Mouse (Mus musculus): Measurements from ENCODE around the gene Six3. TPM values are rescaled to one million over a fixed set of nuclear protein-coding genes. Genes with fewer than 3 reads are reported as not detected.

Six3 gene
- polyA plus RNA-seq, 1 experiment from 2014 or later = 30.2 TPM

- WGBS = 8% methylated on average over 3 of the region's 3 CpGs
- Histone ChIP-seq H3K9ac (no peak overlapping the region), H3K27me3 (replicated peaks) (peaks cover 84% of the 10 kb centered on the region), H3K4me1 (peaks cover 7% of the 10 kb centered on the region), H3K4me2 (no peak overlapping the region), H3K4me3 (no peak overlapping the region), H3K27ac (0 out of 2 replicates have a peak overlapping the region, but pooled peaks have one; percentile 3), H3K9me3 (no peaks in the 10 kb centered on the region), H3K36me3 (replicated peaks) (no peaks in the 10 kb centered on the region)
- no peak for ATAC-seq (replicated peaks)
Observed at GRCm38 (mm10) chr17:85606463-85606862, 6.9 kb upstream of the Six3 start.

- no peak for ATAC-seq (replicated peaks)
- H3K4me3 ChIP-seq = peak overlapping the region; percentile 1; the same call in 1 of the 2 replicates
- WGBS = 2% methylated on average over 41 of the region's 41 CpGs
Observed at GRCm38 (mm10) chr17:85607556-85608365, 5.6 kb upstream of the Six3 start.

GRCm38 (mm10) chr17:85608366-85609093 lies 4.9 kb upstream of the Six3 start:
- Histone ChIP-seq H3K27ac (peak overlapping the region; percentile 50), H3K36me3 (replicated peaks) (no peaks in the 10 kb centered on the region), H3K4me1 (peaks cover 7% of the 10 kb centered on the region), H3K9ac (0 out of 2 replicates have a peak overlapping the region, but pooled peaks have one; percentile 6), H3K4me2 (peak overlapping the region; percentile 39), H3K27me3 (replicated peaks) (peaks cover 87% of the 10 kb centered on the region), H3K4me3 (peak overlapping the region; percentile 1; the same call in 1 of the 2 replicates), H3K9me3 (no peaks in the 10 kb centered on the region)
- no peak for ATAC-seq (replicated peaks)
- 2% methylated on average over 42 of the region's 42 CpGs for WGBS

More at GRCm38 (mm10) chr17:85607556-85608365, 5.6 kb upstream of the Six3 start:
- Histone ChIP-seq H3K27ac (peak overlapping the region; percentile 49; the same call in 1 of the 2 replicates), H3K9me3 (no peaks in the 10 kb centered on the region), H3K9ac (no peak overlapping the region), H3K27me3 (replicated peaks) (peaks cover 87% of the 10 kb centered on the region), H3K4me1 (peaks cover 7% of the 10 kb centered on the region), H3K36me3 (replicated peaks) (no peaks in the 10 kb centered on the region), H3K4me2 (peak overlapping the region; percentile 39; the same call in 1 of the 2 replicates)

GRCm38 (mm10) chr17:85609094-85609425 lies 4.3 kb upstream of the Six3 start:
- H3K27me3 ChIP-seq (replicated peaks) = peaks cover 90% of the 10 kb centered on the region
- H3K4me2 ChIP-seq = peak overlapping the region; percentile 39
- peak overlapping the region; percentile 50 for H3K27ac ChIP-seq
- 0 out of 2 replicates have a peak overlapping the region, but pooled peaks have one; percentile 6 for H3K9ac ChIP-seq
- under 1% methylated on average over 13 of the region's 13 CpGs for WGBS
- H3K36me3 ChIP-seq (replicated peaks) = no peaks in the 10 kb centered on the region
- no peaks in the 10 kb centered on the region for H3K9me3 ChIP-seq
- ATAC-seq (replicated peaks) = no peak
- H3K4me1 ChIP-seq = peaks cover 7% of the 10 kb centered on the region
- 0 out of 2 replicates have a peak overlapping the region, but pooled peaks have one; percentile 1 for H3K4me3 ChIP-seq

GRCm38 (mm10) chr17:85609621-85610392 lies 3.6 kb upstream of the Six3 start:
- Histone ChIP-seq H3K9ac (no peak overlapping the region), H3K4me3 (no peak overlapping the region), H3K36me3 (replicated peaks) (no peaks in the 10 kb centered on the region), H3K27ac (peak overlapping the region; percentile 50), H3K4me1 (peaks cover 7% of the 10 kb centered on the region), H3K4me2 (peak overlapping the region; percentile 39; the same call in 1 of the 2 replicates), H3K27me3 (replicated peaks) (peaks cover 91% of the 10 kb centered on the region), H3K9me3 (no peaks in the 10 kb centered on the region)
- 11% methylated on average over 13 of the region's 13 CpGs for WGBS
- no peak for ATAC-seq (replicated peaks)

GRCm38 (mm10) chr17:85610393-85611115 lies 2.9 kb upstream of the Six3 start:
- Histone ChIP-seq H3K27ac (peak overlapping the region; percentile 21; the same call in 1 of the 2 replicates), H3K4me2 (no peak overlapping the region), H3K36me3 (replicated peaks) (no peaks in the 10 kb centered on the region), H3K9ac (no peak overlapping the region), H3K9me3 (no peaks in the 10 kb centered on the region), H3K4me1 (peaks cover 7% of the 10 kb centered on the region), H3K27me3 (replicated peaks) (peaks cover 91% of the 10 kb centered on the region), H3K4me3 (no peak overlapping the region)
- ATAC-seq (replicated peaks) = no peak
- 18% methylated on average over 11 of the region's 11 CpGs for WGBS

- peak overlapping the region; percentile 29 for H3K4me3 ChIP-seq
Observed at GRCm38 (mm10) chr17:85611521-85612515, 1.6 kb upstream of the Six3 start.

GRCm38 (mm10) chr17:85612526-85613265 lies 712 bp upstream of the Six3 start:
- Histone ChIP-seq H3K4me1 (peaks cover 7% of the 10 kb centered on the region), H3K4me2 (peak overlapping the region; percentile 26), H3K36me3 (replicated peaks) (no peaks in the 10 kb centered on the region), H3K9me3 (no peaks in the 10 kb centered on the region), H3K27me3 (replicated peaks) (peaks cover 96% of the 10 kb centered on the region), H3K27ac (peak overlapping the region; percentile 65), H3K9ac (no peak overlapping the region; the same call in 1 of the 2 replicates), H3K4me3 (peak overlapping the region; percentile 29)
- WGBS = 3% methylated on average over 31 of the region's 31 CpGs
- no peak for ATAC-seq (replicated peaks)

More at GRCm38 (mm10) chr17:85611521-85612515, 1.6 kb upstream of the Six3 start:
- WGBS = 12% methylated on average over 19 of the region's 19 CpGs
- Histone ChIP-seq H3K4me2 (peak overlapping the region; percentile 26), H3K9ac (no peak overlapping the region), H3K4me1 (peaks cover 7% of the 10 kb centered on the region), H3K36me3 (replicated peaks) (no peaks in the 10 kb centered on the region), H3K27ac (peak overlapping the region; percentile 36), H3K9me3 (no peaks in the 10 kb centered on the region), H3K27me3 (replicated peaks) (peaks cover 95% of the 10 kb centered on the region)
- ATAC-seq (replicated peaks) = no peak

- ATAC-seq (replicated peaks) = no peak
- Histone ChIP-seq H3K27me3 (replicated peaks) (peaks cover 95% of the 10 kb centered on the region), H3K4me2 (peak overlapping the region; percentile 42), H3K27ac (peak overlapping the region; percentile 65), H3K9ac (no peak overlapping the region), H3K9me3 (no peaks in the 10 kb centered on the region), H3K4me3 (peak overlapping the region; percentile 29), H3K4me1 (peaks cover 5% of the 10 kb centered on the region; the same call in 1 of the 2 replicates), H3K36me3 (replicated peaks) (no peaks in the 10 kb centered on the region)
- under 1% methylated on average over 30 of the region's 30 CpGs for WGBS
Observed at GRCm38 (mm10) chr17:85614011-85614721, 758 bp downstream of the Six3 start.

Data from midbrain, embryonic 15.5 days (tissue).